Mouse (Mus musculus): ENCODE data around the gene Gm13290.

Gm13290 gene

DNA sequence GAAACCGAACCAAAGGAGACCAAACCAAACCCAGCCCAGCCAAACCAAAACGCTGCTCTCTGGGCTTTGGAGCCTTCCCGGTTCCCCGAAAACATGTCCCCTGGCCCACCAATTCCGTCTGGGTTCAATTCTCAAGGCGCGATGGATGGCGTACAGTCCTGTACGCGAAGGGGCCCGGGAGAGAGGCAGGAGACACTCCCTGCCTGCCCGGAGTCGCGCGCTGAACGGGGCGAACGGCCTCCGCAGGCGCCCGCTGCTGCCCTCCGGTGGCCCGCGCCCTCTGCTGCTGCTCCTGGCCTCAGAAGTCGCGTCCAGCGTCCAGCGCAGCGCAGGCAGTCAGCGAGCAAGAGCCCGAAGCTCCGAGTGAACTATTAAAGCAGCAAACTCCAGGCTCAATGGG, at the start of gene Gm13290:
TSS of gene Gm13290 (plus strand) at position 301 of the 400 bp plus-strand sequence.
- WGBS, result no CpG with 5 or more reads among the region's 32 CpGs

DNA sequence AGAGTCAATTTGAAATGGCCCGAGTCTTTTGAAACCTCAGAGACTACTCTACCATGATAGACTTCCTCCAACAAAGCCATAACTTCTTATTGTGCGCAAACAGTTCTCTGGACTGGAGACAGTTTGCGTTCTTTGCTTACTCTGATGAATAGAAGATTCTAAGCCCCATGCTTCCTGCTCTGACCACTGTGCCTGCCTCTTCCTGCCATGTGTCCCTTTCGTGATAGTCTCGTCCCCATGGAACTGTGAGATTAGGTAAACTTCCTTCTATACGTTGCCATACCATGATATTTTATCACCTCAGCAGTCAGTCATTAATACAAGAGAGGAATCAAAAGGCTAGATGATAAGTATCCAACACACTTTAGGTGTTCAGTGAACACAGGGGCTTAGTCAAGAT, 46.9 kb upstream of the Gm13290 start:
- 76% methylated on average over 6 of the region's 6 CpGs for WGBS

DNA sequence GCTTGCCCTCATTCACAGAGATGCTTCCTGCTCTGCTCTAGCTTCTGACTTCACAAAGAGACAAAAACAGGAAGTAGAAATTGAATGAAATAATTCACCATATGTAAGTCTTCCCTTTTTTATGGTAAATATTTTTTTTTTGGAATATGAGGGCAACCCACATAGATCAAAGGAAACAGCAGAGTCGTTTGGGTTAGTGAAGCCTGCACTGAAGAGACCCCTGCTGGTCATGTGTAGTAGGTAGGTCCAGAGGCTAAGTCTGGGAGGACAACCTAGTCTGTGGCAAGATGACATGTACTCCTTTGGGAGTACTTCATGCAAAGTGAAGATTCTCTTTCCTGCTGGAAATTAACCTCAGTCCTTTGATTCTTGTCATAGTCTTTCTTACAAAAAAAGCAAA, 46.3 kb upstream of the Gm13290 start:
- 11% methylated on average over 1 of the region's 1 CpGs for WGBS

DNA sequence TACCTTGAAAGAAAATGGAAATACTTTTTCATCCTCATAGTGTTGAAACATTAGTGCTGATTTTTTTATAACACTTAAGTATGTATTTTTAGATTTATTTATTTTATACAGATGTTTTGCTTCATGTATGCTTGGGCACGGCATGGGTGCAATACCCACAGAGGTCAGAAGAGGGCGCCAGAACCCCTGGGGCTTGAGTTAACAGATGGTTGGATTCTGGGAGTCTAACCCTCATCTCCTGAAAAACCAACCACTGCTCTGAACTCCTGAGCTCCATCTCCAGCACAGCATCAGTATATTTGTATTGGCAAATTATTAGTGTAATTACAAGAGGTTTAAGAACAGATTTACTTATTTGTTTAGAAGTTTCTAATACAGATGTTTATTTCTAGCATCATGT, 35.2 kb upstream of the Gm13290 start:
- WGBS, result 6% methylated on average over 2 of the region's 2 CpGs

DNA sequence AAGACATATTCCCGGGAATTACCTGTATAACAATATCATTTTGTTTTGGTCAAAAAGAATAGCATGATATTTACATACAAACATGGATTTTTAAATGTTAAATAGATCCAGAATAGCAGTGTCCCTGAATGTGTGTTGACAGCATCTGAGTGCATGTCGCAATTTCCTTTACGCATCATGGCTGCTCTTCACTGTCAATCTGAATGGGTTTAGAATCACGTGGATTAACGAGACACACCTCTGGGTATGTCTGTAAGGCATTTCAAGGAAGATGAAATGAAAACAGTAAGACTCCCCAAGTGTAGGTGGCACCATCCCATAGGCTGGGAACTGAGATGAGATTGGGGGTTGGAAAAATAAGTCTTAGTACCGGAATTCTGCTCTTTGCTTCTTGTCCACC, 34.6 kb upstream of the Gm13290 start:
- 87% methylated on average over 6 of the region's 6 CpGs for WGBS

DNA sequence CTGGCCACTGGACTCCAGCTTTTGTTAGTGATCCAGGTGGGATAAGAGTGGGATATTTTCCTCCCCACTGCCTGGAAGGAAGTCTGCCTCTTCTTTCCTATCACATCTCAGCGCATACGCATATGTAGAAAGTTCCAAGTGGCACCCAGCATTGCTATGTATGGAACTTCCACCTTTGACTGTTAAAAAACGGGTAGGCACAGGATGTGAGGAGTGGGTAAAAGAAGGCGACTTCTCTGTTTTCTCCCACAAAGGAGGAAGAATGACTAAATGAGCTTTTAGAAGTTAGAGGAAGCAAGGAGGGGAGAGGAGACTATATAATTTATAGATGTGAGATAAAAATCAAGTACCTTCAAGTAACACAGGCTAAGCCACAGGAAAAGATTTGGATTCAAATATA, 32.2 kb upstream of the Gm13290 start:
- 91% methylated on average over 4 of the region's 4 CpGs for WGBS

DNA sequence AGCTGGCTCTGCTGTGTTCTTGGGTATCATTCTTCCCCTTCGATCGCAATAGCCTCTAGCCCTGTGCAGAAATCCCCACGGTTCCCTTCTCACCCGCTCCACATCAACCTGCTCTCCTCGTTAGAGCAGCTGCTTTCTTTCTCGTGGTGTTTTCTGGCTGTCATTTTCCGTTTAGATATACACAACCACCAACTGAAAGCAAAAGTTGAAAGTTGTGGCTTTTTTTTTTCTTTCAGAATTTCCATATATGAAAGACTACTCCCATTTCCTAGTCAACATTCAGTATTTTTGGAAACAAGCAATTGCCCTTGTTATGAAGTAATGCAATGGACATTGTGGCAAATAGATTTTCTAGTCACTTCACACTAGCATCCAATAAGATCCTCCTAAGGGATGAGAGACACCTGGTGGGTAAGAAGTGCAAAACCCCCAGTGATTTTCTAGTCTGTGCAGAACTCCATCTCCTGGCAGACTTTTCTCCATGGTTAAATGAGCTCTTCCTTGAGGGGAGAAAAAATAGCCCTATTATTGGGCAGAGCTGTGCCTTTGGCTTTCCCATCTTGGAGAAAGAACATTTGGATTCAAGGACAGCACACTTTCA, 30.8 kb upstream of the Gm13290 start:
- WGBS, result 70% methylated on average over 7 of the region's 7 CpGs

DNA sequence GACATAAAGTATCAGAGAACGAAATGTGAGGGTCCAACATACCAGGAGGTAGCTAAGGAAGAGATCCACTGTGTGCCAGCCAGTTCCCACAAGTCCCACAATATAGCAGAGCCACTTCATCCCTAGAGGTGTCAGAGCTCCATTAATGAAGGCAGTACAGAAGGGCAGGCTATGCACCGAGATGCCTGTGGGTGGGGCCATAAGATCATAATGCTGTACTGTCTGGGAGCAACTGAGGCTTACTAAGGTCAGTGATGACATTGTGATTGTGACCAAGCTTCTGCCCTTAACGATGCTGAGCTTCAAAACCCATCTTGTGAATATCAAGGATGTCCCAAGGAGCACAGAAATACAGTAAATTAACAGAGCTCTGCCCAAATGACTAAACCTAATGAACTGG, 29.4 kb upstream of the Gm13290 start:
- WGBS, result 56% methylated on average over 3 of the region's 3 CpGs

DNA sequence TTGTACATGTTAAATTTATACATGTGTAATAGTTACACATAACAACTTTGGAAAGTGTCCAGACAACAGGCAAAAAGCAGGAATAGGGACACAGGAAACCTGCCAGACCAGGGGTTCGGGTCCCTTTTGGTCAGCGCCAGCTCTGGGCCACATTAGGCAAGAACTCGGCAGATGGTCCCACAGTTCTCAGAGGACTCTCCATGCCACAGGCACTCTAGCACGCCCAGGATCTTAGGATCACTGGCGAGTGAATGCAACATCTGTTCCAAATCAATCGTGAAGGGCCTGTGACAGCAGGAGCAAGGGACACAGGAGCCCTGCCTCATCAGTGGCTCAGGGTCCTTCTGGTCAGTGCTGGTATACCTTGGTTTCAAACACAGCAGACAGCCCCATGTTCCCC, 23.7 kb upstream of the Gm13290 start:
- 81% methylated on average over 6 of the region's 6 CpGs for WGBS

DNA sequence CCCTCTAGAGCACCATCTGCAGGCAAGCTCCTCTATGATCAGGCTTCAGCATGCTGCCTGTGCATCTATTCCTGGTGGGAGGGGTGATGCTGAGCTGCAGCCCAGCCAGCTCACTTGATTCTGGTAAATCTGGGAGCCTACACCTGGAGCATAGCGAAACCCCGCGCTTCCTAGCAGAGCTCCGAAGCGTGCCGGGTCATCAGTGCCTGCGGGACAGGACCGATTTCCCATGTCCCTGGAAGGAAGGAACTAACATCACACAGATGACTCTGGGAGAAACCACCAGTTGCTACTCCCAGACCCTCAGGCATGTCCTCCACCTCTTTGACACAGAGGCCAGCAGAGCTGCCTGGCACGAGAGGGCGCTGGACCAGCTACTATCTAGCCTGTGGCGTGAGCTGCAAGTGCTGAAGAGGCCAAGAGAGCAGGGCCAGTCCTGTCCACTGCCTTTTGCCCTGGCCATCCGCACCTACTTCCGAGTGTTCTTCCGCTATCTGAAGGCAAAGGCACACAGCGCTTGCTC, 18.8 kb upstream of the Gm13290 start, which contains the start of gene Gm13271:
TSS of gene Gm13271 (plus strand) at position 51 of the 523 bp plus-strand sequence.
- 85% methylated on average over 15 of the region's 15 CpGs for WGBS

DNA sequence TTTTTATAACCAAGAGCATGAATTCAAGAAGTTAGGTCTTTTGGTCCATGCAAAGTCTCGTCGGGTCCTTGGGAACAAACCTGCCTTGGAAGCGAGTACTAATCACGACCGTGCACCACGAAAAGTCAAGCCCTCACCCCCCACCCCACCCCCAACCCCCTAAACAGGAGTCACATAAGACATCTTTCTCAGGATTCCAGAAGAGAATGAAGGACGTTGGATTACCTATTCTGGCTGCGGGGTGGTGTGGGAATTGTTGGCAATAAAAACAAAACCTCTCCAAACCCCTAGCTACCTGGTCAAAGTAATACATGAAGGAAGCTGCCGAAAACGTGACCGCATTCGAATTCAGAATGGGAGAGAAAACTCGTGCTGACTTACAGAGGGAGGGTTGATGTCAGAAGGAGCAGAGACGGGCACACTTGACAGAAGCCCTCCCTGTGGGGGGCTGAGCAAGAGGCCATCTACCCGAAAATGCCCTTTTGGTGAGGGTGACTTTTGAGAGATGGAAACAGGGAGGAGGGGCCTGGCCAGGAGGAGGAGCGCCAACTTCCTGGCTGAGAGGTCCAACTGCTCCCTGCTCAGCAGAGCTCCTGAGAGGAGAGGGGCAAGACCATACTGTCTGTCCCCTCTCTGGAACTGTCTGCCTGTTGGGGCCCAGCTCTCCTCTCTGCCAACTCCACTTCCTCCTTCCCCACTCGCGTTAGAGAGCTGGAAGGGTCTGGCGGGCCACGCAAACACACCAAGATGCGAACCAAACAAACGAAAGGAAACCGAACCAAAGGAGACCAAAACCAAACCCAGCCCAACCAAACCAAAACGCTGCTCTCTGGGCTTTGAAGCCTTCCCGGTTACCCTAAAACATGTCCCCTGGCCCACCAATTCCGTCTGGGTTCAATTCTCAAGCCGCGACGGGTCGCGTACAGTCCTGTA, 16.8 kb upstream of the Gm13290 start:
- WGBS, result 12% methylated on average over 29 of the region's 31 CpGs

DNA sequence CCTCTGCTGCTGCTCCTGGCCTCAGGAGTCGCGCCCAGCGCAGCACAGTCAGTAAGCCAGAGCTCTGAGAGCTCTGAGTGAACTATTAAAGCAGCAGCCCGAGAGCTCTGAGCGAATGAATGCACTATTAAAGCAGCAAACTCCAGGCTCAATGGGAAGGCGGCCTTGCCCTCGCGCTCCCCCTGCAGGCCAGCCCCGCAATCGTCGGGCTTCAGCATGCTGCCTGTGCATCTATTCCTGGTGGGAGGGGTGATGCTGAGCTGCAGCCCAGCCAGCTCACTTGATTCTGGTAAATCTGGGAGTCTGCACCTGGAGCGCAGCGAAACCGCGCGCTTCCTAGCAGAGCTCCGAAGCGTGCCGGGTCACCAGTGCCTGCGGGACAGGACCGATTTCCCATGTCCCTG, 16.0 kb upstream of the Gm13290 start:
- WGBS, result under 1% methylated on average over 21 of the region's 21 CpGs

DNA sequence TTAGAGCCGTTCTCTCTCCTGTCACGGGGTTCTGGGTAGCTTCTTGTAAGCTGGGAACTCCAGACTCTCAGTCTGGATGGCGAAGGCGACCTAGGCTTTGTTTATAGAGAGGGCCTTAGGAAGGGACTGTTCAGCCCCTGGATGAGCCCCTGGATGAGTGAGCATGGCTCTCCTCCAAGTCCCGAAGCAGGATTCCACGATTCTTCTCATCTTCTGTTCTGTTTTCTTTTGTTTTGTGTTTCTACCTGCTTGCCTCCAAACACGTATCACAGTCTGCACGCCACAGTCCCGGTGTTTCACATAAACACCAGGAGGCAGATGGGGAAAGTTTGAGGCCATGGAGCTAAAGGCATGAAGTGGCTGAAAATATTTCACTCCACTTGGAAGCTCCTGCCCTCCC, 14.9 kb upstream of the Gm13290 start:
- WGBS, result 90% methylated on average over 9 of the region's 9 CpGs

DNA sequence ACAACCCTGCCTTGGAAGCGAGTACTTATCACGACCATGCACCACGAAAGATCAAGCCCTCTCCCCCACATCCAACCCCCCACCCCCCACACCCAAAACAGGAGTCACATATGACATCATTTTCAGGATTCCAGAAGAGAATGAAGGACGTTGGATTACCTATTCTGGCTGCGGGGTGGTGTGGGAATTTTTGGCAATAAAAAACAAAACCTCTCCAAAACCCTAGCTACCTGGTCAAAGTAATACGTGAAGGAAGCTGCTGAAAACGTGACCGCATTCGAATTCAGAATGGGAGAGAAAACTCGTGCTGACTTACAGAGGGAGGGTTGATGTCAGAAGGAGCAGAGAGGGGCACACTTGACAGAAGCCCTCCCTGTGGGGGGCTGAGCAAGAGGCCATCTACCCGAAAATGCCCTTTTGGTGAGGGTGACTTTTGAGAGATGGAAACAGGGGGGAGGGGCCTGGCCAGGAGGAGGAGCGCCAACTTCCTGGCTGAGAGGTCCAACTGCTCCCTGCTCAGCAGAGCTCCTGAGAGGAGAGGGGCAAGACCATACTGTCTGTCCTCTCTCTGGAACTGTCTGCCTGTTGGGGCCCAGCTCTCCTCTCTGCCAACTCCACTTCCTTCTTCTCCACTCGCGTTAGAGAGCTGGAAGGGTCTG, 13.9 kb upstream of the Gm13290 start, which contains the start of gene Gm13283:
TSS of gene Gm13283 (plus strand) at position 510 of the 659 bp plus-strand sequence.
- WGBS, result 41% methylated on average over 9 of the region's 14 CpGs

DNA sequence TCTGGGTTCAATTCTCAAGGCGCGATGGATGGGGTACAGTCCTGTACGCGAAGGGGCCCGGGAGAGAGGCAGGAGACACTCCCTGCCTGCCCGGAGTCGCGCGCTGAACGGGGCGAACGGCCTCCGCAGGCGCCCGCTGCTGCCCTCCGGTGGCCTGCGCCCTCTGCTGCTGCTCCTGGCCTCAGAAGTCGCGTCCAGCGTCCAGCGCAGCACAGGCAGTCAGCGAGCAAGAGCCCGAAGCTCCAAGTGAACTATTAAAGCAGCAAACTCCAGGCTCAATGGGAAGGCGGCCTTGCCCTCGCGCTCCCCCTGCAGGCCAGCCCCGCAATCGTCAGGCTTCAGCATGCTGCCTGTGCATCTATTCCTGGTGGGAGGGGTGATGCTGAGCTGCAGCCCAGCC, 13.2 kb upstream of the Gm13290 start:
- WGBS, result 0% methylated on average over 27 of the region's 28 CpGs

DNA sequence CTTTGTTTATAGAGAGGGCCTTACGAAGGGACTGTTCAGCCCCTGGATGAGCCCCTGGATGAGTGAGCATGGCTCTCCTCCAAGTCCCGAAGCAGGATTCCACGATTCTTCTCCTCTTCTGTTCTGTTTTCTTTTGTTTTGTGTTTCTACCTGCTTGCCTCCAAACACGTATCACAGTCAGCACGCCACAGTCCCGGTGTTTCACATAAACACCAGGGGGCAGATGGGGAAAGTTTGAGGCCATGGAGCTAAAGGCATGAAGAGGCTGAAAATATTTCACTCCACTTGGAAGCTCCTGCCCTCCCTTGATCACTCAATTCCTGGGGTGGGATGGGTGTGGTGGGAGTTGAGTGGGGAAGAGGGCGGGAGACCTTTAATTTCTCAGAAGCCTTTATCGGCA, 11.9 kb upstream of the Gm13290 start:
- 78% methylated on average over 6 of the region's 8 CpGs for WGBS

DNA sequence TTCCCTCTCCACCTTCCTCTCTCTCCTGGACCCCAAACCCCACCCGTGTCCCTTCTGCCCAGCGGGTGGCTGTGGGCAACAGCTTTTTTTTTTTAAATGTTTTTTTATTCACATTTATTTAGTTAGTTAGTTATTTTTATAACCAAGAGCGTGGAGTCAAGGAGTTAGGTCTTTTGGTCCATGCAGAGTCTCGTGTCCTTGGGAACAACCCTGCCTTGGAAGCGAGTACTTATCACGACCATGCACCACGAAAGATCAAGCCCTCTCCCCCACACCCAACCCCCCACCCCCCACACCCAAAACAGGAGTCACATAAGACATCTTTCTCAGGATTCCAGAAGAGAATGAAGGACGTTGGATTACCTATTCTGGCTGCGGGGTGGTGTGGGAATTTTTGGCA, 11.3 kb upstream of the Gm13290 start:
- 73% methylated on average over 9 of the region's 9 CpGs for WGBS

DNA sequence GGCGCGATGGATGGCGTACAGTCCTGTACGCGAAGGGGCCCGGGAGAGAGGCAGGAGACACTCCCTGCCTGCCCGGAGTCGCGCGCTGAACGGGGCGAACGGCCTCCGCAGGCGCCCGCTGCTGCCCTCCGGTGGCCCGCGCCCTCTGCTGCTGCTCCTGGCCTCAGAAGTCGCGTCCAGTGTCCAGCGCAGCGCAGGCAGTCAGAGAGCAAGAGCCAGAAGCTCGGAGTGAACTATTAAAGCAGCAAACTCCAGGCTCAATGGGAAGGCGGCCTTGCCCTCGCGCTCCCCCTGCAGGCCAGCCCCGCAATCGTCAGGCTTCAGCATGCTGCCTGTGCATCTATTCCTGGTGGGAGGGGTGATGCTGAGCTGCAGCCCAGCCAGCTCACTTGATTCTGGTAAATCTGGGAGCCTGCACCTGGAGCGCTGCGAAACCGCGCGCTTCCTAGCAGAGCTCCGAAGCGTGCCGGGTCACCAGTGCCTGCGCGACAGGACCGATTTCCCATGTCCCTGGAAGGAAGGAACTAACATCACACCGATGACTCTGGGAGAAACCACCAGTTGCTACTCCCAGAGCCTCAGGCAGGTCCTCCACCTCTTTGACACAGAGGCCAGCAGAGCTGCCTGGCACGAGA, 10.1 kb upstream of the Gm13290 start:
- 4% methylated on average over 32 of the region's 42 CpGs for WGBS

DNA sequence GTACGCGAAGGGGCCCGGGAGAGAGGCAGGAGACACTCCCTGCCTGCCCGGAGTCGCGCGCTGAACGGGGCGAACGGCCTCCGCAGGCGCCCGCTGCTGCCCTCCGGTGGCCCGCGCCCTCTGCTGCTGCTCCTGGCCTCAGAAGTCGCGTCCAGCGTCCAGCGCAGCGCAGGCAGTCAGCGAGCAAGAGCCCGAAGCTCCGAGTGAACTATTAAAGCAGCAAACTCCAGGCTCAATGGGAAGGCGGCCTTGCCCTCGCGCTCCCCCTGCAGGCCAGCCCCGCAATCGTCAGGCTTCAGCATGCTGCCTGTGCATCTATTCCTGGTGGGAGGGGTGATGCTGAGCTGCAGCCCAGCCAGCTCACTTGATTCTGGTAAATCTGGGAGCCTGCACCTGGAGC, 3.0 kb downstream of the Gm13290 start, which contains the start of gene Gm13289:
TSS of gene Gm13289 (plus strand) at position 301 of the 400 bp plus-strand sequence.
- WGBS, result no CpG with 5 or more reads among the region's 29 CpGs

DNA sequence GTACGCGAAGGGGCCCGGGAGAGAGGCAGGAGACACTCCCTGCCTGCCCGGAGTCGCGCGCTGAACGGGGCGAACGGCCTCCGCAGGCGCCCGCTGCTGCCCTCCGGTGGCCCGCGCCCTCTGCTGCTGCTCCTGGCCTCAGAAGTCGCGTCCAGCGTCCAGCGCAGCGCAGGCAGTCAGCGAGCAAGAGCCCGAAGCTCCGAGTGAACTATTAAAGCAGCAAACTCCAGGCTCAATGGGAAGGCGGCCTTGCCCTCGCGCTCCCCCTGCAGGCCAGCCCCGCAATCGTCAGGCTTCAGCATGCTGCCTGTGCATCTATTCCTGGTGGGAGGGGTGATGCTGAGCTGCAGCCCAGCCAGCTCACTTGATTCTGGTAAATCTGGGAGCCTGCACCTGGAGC, 5.9 kb downstream of the Gm13290 start, which contains the start of gene Gm13272:
TSS of gene Gm13272 (plus strand) at position 301 of the 400 bp plus-strand sequence.
- no CpG with 5 or more reads among the region's 29 CpGs for WGBS

DNA sequence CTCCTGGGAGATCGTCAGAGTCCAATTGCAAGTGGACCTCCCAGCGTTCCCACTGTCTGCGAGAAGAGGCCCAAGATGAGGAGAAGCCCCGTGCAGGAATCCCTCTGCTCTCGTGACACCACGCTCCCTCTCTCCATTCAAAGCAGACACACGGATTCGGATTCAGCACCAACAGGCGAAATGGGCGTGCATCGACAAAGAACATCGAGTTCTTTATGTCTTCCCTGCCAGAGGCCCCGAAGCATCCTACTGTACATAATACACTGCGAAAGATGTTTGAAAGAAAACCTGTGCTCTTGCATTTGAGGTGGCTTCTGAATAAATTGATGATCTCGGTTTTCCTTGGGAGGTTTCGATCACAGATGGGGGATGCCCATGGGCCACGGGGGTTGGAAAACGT, 6.7 kb downstream of the Gm13290 start:
- 70% methylated on average over 16 of the region's 18 CpGs for WGBS

DNA sequence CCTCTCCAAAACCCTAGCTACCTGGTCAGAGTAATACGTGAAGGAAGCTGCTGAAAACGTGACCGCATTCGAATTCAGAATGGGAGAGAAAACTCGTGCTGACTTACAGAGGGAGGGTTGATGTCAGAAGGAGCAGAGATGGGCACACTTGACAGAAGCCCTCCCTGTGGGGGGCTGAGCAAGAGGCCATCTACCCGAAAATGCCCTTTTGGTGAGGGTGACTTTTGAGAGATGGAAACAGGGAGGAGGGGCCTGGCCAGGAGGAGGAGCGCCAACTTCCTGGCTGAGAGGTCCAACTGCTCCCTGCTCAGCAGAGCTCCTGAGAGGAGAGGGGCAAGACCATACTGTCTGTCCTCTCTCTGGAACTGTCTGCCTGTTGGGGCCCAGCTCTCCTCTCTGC, 8.2 kb downstream of the Gm13290 start, which contains the start of gene Ifnz:
TSS of gene Ifnz (plus strand) at position 301 of the 400 bp plus-strand sequence.
- WGBS, result 18% methylated on average over 4 of the region's 7 CpGs
